Mouse (Mus musculus): ENCODE data around the gene Dmxl2.

Dmxl2 gene

DNA sequence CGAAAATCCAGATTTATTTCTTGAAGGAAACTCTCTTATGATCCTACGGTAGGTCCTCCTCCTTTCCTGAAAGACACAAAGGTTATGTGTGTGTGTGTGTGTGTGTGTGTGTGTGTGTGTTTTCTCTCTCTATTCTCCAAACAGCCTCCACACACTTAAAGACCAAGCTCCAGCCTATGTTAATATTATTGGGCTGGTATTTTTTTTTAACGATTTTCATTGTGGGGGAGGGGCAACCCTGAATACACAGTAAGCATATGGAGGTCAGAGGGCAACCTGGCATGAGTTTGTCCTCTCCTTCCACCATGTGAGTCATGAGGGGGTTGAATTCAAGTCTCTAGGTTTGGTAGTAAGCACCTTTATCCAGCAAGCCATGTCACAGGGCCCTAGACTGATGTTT is 1.6 kb downstream of the Dmxl2 start:
- in situ Hi-C loops (cut with MboI, MseI): no loop called here

DNA sequence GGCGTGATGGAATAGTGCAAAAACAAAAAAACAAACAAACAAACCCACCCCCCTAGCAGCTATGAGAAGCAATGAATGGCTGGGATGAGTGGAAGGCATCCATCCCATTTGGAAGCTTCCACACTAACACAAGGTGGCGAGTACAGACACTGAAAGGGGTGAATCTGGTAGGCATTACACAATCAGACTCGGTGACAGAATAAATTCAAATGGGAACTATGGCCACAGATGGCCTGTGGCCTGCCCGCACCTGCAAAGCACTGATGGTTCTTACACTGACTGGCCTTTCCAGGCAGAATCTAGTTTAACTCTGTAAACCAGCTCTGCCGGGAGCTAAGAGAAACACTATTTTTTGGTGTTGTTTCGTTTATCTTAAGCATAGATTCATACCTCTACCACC is 2.1 kb downstream of the Dmxl2 start:
- in situ Hi-C loops (cut with MboI, MseI): no loop called here

DNA sequence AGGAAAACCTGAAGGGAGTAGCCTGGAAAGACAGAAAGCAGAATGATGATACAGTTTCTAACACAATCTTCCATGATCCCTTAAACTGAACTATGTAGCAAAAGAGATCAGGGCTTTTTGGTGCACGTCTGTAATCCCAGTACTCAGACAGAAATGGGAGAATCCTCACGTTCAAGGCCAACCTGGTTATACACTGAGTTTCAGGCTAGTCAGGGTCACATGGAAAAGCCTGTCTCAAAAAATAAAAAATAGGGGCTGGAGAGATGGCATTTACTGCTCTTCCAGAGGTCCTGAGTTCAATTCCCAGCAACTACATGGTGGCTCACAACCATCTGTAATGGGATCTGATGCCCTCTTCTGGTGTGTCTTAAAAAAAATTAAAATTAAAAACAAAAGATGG is 11.0 kb downstream of the Dmxl2 start:
- in situ Hi-C loops (cut with MboI, MseI): no loop called here

- in situ Hi-C loops (cut with MboI, MseI): no loop called here
Observed at GRCm38 (mm10) chr9:54489599-54489998, 11.8 kb downstream of the Dmxl2 start.

DNA sequence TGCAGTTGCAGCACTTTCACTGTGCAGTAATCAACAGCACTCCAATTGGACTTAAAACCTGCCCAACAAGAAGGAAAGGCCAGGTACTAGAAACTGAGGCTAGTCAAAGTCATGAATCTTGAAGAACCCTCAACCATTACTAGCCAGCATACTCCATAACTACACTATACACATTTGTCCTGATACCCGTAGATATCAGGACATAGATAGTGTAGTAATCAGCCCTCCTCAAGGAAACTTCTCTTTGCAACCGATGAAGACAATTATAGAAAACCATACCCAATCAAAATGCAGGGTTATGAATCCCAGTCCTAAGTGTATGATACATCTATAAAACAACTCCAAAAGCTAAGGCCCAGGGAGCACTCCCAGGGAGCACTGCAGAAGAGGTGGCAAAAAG is 16.5 kb downstream of the Dmxl2 start:
- in situ Hi-C loops (cut with MboI, MseI): no loop called here

DNA sequence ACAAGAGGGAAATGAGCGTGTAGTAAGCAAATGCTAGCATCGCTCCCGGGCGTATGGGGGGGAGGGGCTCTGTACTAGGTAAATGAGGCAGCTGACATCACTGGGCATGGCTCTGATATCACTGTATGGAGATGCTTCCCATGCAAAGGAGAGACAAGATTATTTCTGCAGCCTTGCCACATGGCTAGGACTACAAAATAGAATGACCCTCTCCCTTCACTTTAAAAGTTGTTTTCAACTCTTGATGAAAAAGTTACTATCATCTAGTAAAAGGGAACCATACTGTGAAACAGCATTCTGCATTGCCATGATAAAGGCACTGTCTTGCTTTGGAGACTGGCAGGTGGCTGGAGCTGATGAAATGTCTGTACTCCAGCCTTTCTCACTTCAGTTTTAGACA is 18.2 kb downstream of the Dmxl2 start:
- in situ Hi-C loops (cut with MboI, MseI): no loop called here

DNA sequence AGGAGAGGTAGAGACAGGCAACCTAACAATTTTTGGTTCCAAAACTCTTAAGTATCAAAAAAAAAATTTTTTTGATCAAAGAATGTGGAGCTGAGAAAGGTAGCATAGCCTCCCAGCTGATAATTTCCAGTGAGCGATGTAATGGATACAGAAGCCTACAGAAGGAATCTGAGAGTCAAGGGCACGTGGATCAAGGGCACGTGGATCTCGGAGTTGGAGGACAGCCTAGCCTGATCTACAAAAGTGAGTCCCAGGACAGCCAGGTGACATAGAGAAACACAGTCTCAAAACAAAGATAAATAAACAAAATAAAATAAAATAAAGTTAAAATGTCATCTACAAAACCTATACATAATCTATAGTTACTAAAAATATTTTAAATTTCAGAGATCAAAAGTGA is 18.7 kb downstream of the Dmxl2 start:
- in situ Hi-C loops (cut with MboI, MseI): no loop called here

DNA sequence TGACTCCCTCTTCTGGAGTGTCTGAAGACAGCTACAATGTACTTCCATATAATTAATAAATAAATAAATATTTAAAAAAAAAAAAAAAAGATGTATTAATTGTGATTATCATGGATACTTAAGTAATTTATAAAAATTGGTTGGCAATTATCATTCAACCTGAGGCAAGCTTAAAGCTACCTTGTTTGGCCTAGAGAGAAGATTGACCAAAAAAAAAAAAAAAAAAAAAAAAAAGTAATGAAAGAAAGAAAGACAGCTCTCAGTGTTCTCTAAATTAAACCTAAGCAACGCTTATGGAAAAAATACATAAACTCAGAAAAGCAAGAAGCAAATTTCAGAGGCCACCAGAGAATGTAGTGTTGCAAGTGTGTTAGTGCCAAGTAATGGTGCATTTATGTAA is 22.4 kb downstream of the Dmxl2 start:
- in situ Hi-C loops (cut with MboI, MseI): no loop called here

DNA sequence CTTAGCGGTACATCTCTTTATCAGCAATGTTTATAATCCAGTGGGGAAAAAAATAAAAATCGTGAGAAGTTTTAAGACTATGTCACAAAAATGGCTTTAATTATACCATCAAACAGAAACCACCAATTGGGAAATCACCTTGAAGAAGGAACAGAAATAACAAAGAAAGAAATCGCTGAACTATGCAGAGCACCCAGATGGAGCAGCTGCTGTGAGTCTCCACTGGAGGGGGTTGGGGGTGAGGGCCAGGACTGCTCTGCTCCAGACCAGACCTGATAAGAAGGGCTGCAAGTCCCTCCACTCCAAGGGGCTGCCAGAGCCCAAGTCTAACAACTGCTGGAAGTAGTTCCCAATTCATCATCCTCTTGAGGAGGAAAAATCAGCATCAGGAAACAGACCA is 23.3 kb downstream of the Dmxl2 start:
- in situ Hi-C loops (cut with MboI, MseI): no loop called here

- in situ Hi-C loops (cut with MboI, MseI): no loop called here
Observed at GRCm38 (mm10) chr9:54474546-54474945, 26.9 kb downstream of the Dmxl2 start.

- in situ Hi-C loops (cut with MboI, MseI): no loop called here
Observed at GRCm38 (mm10) chr9:54474031-54474430, 27.4 kb downstream of the Dmxl2 start.

DNA sequence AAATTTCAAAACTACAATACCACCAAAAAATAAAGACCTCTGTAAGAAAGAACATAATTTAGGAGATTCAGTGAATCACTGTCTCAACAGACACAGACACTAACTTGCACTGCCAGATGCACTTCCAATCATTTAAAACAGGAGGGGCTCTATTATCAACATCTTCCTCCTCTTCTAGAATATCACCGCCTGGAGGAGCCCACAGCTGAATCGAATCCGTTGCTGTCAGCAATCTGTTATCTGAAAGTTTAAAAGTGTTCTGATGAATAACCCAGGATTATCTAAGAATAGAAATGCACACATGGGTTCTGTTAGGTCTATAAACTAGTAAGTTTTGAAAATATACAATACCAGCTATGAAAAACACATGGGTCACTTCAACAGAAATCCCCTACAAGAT is 28.6 kb downstream of the Dmxl2 start:
- in situ Hi-C loops (cut with MboI, MseI): no loop called here

- in situ Hi-C loops (cut with MboI, MseI): no loop called here
Observed at GRCm38 (mm10) chr9:54469339-54469738, 32.1 kb downstream of the Dmxl2 start.

DNA sequence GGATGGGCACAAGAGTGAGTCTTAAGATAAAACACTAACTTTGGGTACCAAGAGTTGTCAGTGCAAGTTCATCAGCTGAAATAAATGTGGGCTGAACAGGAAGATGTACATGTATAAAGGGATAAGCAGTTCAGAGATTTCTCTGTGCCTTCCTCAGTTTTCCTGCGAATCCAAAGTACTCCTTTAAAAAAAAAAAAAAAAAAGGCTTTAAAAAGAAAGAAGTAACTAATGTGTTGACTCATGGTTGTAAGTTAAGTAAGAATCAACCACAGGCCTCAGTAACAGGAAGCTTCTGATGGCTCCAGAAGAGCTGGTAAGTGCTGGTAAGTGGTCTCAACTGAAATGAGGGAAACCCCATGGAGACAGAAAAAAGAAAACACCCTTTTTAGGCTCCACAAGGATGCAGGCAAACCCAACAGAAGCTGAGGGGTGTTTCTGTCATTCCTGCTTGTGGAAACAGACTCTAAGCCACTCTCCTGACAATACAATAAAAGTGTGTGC is 33.9 kb downstream of the Dmxl2 start:
- in situ Hi-C loops (cut with MboI, MseI): no loop called here

DNA sequence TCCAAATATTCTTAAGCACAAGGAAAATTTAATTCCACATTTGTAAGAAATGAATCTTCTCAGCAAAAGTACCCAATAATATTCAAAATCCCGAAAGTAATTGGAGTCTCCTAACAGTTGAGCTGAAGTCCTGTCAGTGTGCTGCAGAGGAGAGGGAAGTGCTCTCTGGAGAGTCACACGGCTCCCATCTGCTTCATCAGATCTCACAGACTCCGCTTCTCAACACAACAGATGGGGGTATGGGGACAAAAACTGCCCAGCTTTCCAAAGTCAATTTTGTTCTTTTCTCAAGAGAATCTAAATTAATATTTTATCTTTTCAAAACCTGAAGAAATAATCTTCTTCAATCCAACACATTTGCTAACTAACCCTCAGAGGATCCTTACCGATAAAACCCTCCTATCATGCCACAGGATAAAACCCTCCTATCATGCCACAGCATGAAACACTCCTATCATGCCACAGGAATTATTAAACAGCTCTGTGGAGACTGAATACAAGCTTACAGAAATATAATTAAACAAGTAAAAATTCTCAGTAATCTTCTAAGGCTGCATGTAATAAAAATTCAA is 37.9 kb downstream of the Dmxl2 start:
- in situ Hi-C loops (cut with MboI, MseI): no loop called here

- in situ Hi-C loops (cut with MboI, MseI): no loop called here
Observed at GRCm38 (mm10) chr9:54439015-54439414, 62.4 kb downstream of the Dmxl2 start.

DNA sequence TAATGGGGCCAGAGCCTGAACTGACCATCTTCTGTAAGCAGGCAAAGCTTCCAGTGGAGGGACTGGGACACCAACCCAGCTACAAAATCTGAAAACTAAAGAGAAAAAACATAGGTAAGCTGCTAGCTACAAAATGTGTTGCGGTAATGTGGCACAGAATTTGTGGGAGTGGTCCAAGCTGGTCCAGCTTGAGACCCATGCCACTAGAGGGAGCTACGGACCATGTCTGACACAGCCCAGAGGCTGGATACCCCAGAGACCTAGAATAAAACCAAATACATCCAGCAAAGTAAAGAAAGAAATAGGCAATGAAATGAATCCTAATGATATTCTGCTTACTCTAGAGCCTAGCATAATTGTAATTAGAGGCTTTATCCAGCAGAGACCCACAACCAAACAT is 63.2 kb downstream of the Dmxl2 start:
- in situ Hi-C loops (cut with MboI, MseI): no loop called here

DNA sequence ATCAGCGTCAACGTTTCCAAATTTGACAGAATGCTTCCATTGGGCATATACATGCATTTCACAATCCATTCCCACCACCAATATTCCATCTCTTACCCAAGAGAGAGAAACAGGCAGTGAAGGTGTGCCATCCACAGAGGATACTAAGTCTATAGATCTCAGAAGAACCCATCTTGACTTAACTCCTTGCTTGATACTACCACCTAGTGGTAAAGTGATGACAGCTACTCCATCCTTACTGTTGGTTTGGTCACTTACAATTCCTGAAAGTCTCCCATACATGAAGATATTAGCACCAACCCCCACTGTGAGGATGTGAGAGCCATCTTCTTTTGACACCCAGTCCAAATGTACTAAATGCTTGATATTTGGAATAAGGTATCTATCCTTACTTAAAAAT is 85.2 kb downstream of the Dmxl2 start:
- in situ Hi-C loops (cut with MboI, MseI): loop anchor here (25.0 kb wide), 1 partner anchor 254 kb away; no protein-coding TSS in a partner anchor

DNA sequence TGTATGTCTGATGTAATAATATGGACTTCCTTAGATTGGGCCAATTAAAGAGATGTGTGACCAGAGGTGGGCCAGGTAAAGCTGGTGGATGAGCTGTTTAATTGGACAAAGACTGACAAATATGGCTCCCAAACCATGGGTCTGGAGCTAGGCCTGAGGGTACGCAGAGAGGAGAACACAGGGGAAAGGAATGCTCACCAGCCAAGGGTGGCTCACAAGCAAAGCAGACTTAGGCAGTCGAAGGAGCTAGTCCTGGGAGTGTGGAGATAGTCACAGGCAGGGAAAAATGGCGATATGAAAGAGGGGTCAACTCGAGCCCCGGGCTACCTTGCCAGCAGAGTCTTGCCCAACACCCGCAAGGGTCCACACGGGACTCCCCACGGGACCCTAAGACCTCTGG is 144.7 kb downstream of the Dmxl2 start:
- in situ Hi-C loops (cut with MboI, MseI): no loop called here

DNA sequence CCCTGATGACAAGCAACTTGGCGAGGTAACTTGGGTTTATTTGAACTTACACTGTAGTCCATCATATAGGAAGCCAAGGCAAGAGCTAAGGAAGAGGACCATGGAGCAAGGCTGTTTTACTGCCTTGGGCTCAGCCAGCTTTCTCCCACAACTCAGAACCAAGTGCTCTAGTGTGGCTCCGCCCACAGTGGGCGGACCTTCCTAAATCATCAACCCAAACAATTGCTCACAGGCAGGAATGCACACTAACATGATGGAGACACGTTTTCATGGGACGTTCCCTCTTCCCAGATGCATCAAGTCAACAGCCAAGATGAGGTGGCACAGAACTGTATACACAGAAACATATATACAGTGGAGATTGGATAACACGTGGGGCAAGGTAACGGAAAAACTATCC is 159.4 kb downstream of the Dmxl2 start:
- in situ Hi-C loops (cut with MboI, MseI): loop anchor here (10.0 kb wide), 1 partner anchor 743 kb away; no protein-coding TSS in a partner anchor

DNA sequence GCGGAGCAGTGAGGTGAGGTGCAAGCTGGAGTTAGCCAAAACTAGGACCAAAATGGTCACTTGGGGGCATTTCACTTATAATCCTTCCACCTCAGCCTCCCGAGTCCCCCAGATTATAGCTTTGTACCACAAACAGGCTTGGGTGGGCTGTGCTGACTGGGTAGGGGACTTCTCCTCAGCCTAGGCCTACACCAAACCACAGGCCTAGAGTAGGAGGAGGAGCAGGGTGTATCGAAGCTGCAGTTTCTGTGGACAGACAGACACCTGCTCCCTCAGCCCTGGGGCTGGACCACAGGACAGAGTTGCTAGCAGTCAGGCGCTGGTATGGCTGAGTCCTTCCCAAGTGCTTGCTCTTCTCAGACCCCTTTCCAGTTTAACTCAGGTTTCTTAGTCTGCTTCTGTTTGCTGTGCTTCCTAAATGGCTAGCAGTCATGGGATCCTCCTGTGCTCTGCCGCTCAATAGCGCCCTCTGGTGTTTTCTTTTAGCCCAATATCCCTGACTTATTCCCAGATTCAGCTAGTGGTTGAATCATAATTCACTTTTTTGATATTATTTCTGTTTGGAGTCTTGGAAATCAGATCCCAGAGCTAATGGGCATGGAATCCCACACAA is 164.8 kb downstream of the Dmxl2 start:
- in situ Hi-C loops (cut with MboI, MseI): loop anchor here (5.0 to 10.0 kb wide), 2 partner anchors 344 to 1112 kb away; no protein-coding TSS in a partner anchor

DNA sequence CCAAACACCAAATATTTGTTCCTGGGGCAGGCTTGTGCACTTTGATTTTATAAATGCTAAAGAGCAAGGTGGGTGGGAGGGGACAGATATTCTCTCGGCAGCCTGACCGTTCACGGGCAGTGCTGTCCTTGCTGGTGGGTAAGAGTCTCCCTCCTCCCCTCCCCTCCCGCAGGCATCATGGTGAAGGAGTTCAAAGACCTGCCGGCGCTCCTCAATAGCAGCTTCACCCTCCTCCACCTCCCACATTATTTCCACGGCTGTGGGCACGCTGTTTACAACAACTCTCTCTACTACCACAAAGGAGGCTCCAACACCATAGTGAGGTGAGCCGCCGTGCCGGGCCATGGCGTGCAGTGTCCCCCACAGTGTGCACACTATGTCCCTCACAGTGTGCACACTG is 165.8 kb downstream of the Dmxl2 start:
- in situ Hi-C loops (cut with MboI, MseI): loop anchor here (5.0 to 10.0 kb wide), 2 partner anchors 343 to 1111 kb away; no protein-coding TSS in a partner anchor

DNA sequence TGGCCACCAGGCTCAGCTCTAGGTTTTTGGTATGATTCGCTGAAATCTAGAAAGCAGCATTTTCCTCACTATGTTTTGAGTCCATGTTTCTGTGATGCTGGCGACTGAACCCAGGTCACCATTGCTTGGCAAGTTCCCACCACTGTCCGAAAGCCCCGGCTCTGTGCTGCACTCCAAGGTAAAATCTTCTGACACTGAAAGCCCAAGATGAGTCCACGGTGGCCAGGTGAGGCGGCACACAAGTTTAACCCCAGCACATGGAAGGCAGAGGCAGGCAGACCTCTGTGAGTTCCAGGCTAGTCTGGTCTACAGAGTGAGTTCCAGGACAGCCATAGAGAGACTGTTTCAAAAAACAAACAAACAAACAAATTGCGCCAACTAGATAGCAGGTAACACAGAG is 172.2 kb downstream of the Dmxl2 start:
- in situ Hi-C loops (cut with MboI, MseI): no loop called here

- in situ Hi-C loops (cut with MboI, MseI): no loop called here
Observed at GRCm38 (mm10) chr9:54323456-54323855, 178.0 kb downstream of the Dmxl2 start.
